Mouse (Mus musculus) cortical plate, adult 2 months (tissue): Measurements from ENCODE around the gene Ranbp17.

Experiments used
- CTCF ChIP-seq: fragments of 200-500 bp; IDR thresholded peaks from 2 replicates; pipeline ENCODE4 v1.5.1; 2011; ENCODE audit warnings: mild to moderate bottlenecking, control low read depth, low read length; ENCODE audit not compliant: insufficient read depth; ENCODE audit errors: extremely low read depth
- POLR2A ChIP-seq: fragments of 200-500 bp; IDR thresholded peaks from 2 replicates; pipeline ENCODE4 v1.6.1; 2011; ENCODE audit warnings: mild to moderate bottlenecking, low read length, control low read depth; ENCODE audit not compliant: insufficient read depth; ENCODE audit errors: extremely low read depth

DNA sequence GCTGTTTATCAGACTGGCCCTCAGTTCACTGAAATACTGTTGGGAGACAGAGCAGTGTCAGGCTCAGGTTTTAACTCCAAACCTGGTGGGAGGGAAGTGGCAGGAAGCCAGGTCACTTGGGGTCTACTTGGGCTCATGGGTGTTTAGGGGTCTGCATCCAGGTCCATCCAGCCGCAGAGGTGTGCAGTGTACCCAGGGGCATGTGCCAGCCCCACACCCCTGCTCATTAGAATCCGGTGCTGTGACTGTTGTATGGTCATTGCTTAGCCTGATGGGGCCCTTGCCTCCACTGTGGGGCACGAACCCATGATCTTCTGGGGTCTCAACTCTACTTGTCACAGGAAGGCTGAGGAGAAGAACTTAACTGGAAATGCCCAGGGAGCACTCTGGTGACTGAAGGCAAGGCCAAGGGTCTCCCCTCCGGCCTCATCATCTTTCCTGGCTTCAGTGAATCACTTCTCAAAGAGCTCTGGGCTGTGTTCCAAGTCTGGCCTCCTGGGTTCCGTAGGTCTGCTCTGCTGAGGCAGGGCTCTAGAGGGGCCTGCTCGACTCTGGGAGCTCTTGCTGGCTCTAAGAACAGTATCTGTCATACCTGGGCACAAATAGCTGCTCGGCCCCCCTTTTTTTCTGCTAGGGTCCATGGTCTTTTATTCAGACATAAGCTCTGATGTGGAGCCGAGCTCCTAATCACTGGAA lies 296.0 kb downstream of the Ranbp17 start:
- no peak for TF ChIP-seq POLR2A
- no peak for TF ChIP-seq CTCF
